Comparison of ENCODE assay signal across 12 mouse cellular contexts in genomic region chr4:126314393-126314792, GRCm38 (mm10). TPM values are rescaled to one million over a fixed set of nuclear protein-coding genes. Genes with fewer than 3 reads are reported as not detected.
DNase-seq lines count a peak whose midpoint lies in the region; ATAC-seq and TF ChIP-seq lines count a peak whose summit lies in the region.
"Had no signal": no experiment of that assay in that cellular context is flagged by ENCODE, and none has a peak within 500 bp of the region (broad histone marks: within the 10 kb centered on the region; RNA-seq: fewer than 3 reads in every experiment).

No protein-coding gene starts in this region.

- peak; percentile 76 for DNase-seq in gastrocnemius, adult 18-20 months (ENCODE audit: low spot score)
- no peak for DNase-seq in gastrocnemius, postnatal 10 days
- DNase-seq in Patski (ENCODE audit: low read depth, low spot score), result peak; percentile 86
- peak; percentile 79 for DNase-seq in gastrocnemius, postnatal 25 days
- DNase-seq in kidney, postnatal 4 days, result peak; percentile 64 to 79
- DNase-seq in testis, postnatal 10 days (ENCODE audit: low spot score), result no peak
- DNase-seq in thymus, postnatal 4 days, result no peak
- no peak for DNase-seq in right cerebral cortex, postnatal 10 days (ENCODE audit: low spot score in 2 of 2)
- DNase-seq: cerebellum, adult 18-20 months; right cerebral cortex, postnatal 14 days had no signal

- in situ Hi-C loops in Patski (cut with MboI; ENCODE audit: low pct_unique_long_range_greater_than_20kb), result no loop called here

- ATAC-seq in Patski, result peak; percentile 78
- ATAC-seq: CD4-positive, CD25-positive, alpha-beta regulatory T cell, adult 4 months had no signal

- no peak for TF ChIP-seq CTCF in Patski (IDR thresholded peaks at IDR 0.05)

- CTCF ChIA-PET in Patski (lab: Charles Lee), result interaction anchor here (0.8 to 2.3 kb wide), 5 partner anchors 8 to 183 kb away, joined by 3 to 8 read pairs (median 4); partner anchors contain the start of gene Trappc3

- no peaks in the 10 kb centered on the region for H3K27me3 ChIP-seq in Patski
- H3K27me3 ChIP-seq: hindbrain, embryonic 15.5 days had no signal

- POLR2A ChIA-PET in Patski (lab: Charles Lee), result interaction anchor here (0.6 kb wide), 1 partner anchor 1191 kb away, joined by 3 read pairs; no protein-coding TSS in a partner anchor

RNA-seq across cellular contexts. Expression of gene Adprhl2, which starts 7.1 kb away (rescaled TPM):
- 1 to 10 TPM; 6.7 to 8.7 TPM for total RNA-seq in gastrocnemius, adult 18-20 months (2021)
- total RNA-seq in gastrocnemius, postnatal 10 days (2021), result 10 to 100 TPM; 12.9 to 15.7 TPM
- 32.5 TPM for polyA plus RNA-seq in Patski (2021)
- total RNA-seq in gastrocnemius, postnatal 25 days (2021), result 1 to 10 TPM; 7.4 to 8.4 TPM

RNA-seq across cellular contexts. Expression of gene Tekt2, which starts 11.1 kb away (rescaled TPM):
- under 1 TPM; 0.62 to 0.66 TPM for total RNA-seq in gastrocnemius, adult 18-20 months (2021)
- total RNA-seq in gastrocnemius, postnatal 10 days (2021), result 1 to 10 TPM in 1 of 2 experiments, under 1 TPM in 1; 0.80 to 1.5 TPM
- 0.14 TPM for polyA plus RNA-seq in Patski (2021)
- total RNA-seq in gastrocnemius, postnatal 25 days (2021), result under 1 TPM; 0.31 to 0.88 TPM
- polyA plus RNA-seq: CD4-positive, CD25-positive, alpha-beta regulatory T cell, adult 4 months had no signal

RNA-seq across cellular contexts. Expression of gene Col8a2, which starts 27.8 kb away (rescaled TPM):
- total RNA-seq in gastrocnemius, adult 18-20 months (2021), result 1 to 10 TPM in 1 of 2 experiments, under 1 TPM in 1; 0.89 to 1.4 TPM
- total RNA-seq in gastrocnemius, postnatal 10 days (2021), result 1 to 10 TPM; 5.7 to 5.9 TPM
- polyA plus RNA-seq in Patski (2021), result 0.13 TPM
- total RNA-seq in gastrocnemius, postnatal 25 days (2021), result 1 to 10 TPM in 1 of 2 experiments, under 1 TPM in 1; 0.96 to 3.9 TPM
- polyA plus RNA-seq: CD4-positive, CD25-positive, alpha-beta regulatory T cell, adult 4 months had no signal

RNA-seq across cellular contexts. Expression of gene Trappc3, which starts 52.3 kb away (rescaled TPM):
- 10 to 100 TPM; 21.0 to 26.8 TPM for total RNA-seq in gastrocnemius, adult 18-20 months (2021)
- total RNA-seq in gastrocnemius, postnatal 10 days (2021), result 10 to 100 TPM; 25.7 to 29.2 TPM
- 71.6 TPM for polyA plus RNA-seq in Patski (2021)
- total RNA-seq in gastrocnemius, postnatal 25 days (2021), result 10 to 100 TPM; 18.0 to 21.0 TPM

RNA-seq across cellular contexts. Expression of gene Map7d1, which starts 58.2 kb away (rescaled TPM):
- total RNA-seq in gastrocnemius, adult 18-20 months (2021), result 100 to 1,000 TPM; 185 to 200 TPM
- total RNA-seq in gastrocnemius, postnatal 10 days (2021), result 100 to 1,000 TPM; 209 to 239 TPM
- polyA plus RNA-seq in Patski (2021), result 94.1 TPM
- total RNA-seq in gastrocnemius, postnatal 25 days (2021), result 100 to 1,000 TPM; 166 to 187 TPM

Comparison
In these comparisons a context has a peak if more than half of its experiments do, and no peak if none do; other contexts are left out.
1. DNase-seq: peak in gastrocnemius, adult 18-20 months (single experiment), Patski (single experiment), gastrocnemius, postnatal 25 days (single experiment) and kidney, postnatal 4 days (2 of 2); none in gastrocnemius, postnatal 10 days (single experiment), testis, postnatal 10 days (single experiment), thymus, postnatal 4 days (single experiment) and right cerebral cortex, postnatal 10 days (0 of 2).